Mouse (Mus musculus) mammary gland, adult 2 months (tissue): ENCODE results near the gene Defa35. TPM values are rescaled to one million over a fixed set of nuclear protein-coding genes. Genes with fewer than 3 reads are reported as not detected.

Source experiments
- polyA plus RNA-seq: library from polyadenylated mRNA; depleted of rRNA; stranded (reverse); fragments of >200 nt; gene quantifications from 2 replicates; pipeline ENCODE4 v1.2.3, GENCODE M21; 2012; ENCODE audit warnings: low replicate concordance; rRNA removed

Defa35 gene
- not detected in 2 replicates for polyA plus RNA-seq

DNA sequence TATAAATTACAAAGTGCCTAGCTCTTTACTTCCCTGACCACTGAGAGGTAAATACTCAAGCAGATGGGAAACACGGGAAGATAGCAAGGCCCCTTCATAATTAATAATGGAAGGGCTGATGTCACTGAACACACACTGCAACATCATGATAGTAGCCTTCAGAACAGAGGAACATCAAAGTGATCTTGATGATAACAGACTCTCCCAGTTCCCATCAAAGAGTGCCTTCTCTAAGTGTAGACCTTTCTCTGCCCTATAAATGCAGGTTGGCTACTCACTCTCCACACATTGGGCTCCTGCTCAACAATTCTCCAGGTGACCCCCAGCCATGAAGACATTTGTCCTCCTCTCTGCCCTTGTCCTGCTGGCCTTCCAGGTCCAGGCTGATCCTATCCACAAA lies at the start of gene Defa35:
Gene Defa35, plus strand, starts transcription at position 301 of the 400 bp plus-strand sequence.

DNA sequence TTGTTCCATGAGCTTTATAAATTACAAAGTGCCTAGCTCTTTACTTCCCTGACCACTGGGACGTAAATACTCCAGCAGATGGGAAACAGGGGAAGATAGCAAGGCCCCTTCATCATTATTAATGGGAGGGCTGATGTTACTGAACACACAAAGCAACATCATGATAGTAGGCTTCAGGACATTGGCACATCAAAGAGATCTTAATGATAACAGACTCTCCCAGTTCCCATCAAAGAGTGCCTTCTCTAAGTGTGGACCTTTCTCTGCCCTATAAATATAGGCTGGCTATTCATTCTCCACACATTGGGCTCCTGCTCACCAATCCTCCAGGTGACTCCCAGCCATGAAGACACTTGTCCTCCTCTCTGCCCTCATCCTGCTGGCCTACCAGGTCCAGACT lies 39.6 kb upstream of the Defa35 start, which contains the start of gene Defa21:
Gene Defa21, plus strand, starts transcription at position 301 of the 400 bp plus-strand sequence.

DNA sequence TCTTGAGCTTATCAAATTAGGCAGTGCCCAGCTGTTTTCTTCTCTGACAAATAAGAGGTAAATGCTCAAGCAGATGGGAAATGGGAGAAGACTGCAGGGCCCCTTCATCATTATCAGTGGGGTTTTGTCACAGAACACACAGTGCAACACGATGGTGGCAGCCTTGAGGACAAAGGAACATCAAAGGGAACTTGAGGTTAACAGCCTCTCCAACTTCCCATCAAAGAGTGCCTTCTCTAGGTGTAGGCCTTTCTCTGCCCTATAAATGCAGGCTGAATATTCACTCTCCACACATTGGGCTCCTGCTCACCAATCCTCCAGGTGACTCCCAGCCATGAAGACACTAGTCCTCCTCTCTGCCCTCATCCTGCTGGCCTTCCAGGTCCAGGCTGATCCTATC lies 10.1 kb upstream of the Defa35 start, which contains the start of gene Defa23:
Gene Defa23, plus strand, starts transcription at position 301 of the 400 bp plus-strand sequence.

DNA sequence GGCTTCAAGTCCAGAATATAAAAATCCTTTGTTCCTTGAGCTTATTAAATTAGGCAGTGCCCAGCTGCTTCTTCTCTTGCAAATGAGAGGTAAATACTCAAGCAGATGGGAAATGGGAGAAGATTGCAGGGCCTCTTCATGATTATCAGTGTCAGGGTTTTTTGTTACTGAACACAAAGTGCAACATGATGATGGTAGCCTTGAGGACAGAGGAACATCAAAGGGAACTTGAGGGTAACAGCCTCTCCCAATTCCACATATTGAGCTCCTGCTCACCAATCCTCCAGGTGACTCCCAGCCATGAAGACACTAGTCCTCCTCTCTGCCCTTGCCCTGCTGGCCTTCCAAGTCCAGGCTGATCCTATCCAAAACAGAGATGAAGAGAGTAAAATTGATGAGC lies 19.3 kb downstream of the Defa35 start, which contains the start of gene Defa25:
Gene Defa25, plus strand, starts transcription at position 301 of the 400 bp plus-strand sequence.

DNA sequence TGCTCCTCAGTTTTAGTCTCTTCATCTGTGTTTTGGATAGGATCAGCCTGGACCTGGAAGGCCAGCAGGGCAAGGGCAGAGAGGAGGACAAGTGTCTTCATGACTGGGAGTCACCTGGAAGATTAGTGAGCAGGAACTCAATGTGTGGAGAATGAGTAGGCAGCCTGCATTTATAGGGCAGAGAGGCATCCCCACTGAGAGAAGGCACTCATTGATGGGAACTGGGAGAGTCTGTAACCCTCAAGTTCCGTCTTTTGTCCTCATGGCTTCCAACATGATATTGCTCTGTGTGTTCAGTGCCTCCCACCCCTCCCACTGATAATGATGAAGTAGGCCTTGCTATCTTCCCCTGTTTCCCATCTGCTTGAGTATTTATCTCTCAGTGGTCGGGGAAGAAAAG lies 31.1 kb downstream of the Defa35 start, which contains the start of gene Gm14851:
Gene Gm14851, minus strand, starts transcription at position 101 of the 400 bp plus-strand sequence.

Other genes with a start within 250 kb of the Defa35 start
- gene Defb33, start 172.4 kb upstream of the Defa35 start, polyA plus RNA-seq = not detected in 2 replicates
- 0.65 and 0.74 TPM in 2 replicates for gene Gm15056, start 162.4 kb upstream of the Defa35 start, polyA plus RNA-seq
- gene Gm6040, start 143.0 kb upstream of the Defa35 start, polyA plus RNA-seq = not detected in 2 replicates
- gene AY761185, start 120.3 kb upstream of the Defa35 start, polyA plus RNA-seq = not detected in 2 replicates
- not detected in 2 replicates for gene Defa21, start 39.5 kb upstream of the Defa35 start, polyA plus RNA-seq
- not detected in 2 replicates for gene Defa23, start 10.0 kb upstream of the Defa35 start, polyA plus RNA-seq
- gene Defa25, start 19.4 kb downstream of the Defa35 start, polyA plus RNA-seq = not detected in 2 replicates
- gene Gm14851, start 31.0 kb downstream of the Defa35 start, polyA plus RNA-seq = not detected in 2 replicates
- not detected in 2 replicates for gene Defa30, start 69.6 kb downstream of the Defa35 start, polyA plus RNA-seq
- not detected in 2 replicates for gene Defa22, start 97.2 kb downstream of the Defa35 start, polyA plus RNA-seq
- gene Defa31, start 126.6 kb downstream of the Defa35 start, polyA plus RNA-seq = not detected in 2 replicates
- not detected in 2 replicates for gene Gm15293, start 136.5 kb downstream of the Defa35 start, polyA plus RNA-seq
- not detected in 2 replicates for gene Gm15292, start 184.7 kb downstream of the Defa35 start, polyA plus RNA-seq